Mouse (Mus musculus) lung, adult 18-20 months (tissue): ENCODE results near the gene Fancg.
A peak's percentile ranks its signal among the peaks of the same experiment; 100 is the strongest.
"Not testable (repeated sequence)": the region's sequence is repeated elsewhere in the genome, so short reads cannot be mapped to it uniquely, and the experiment has no call there.

Experiments used
- DNase-seq, 2 experiments: peaks; one replicate each; pipeline ENCODE4 v3.0.0; 2022; ENCODE audit warnings: mixed read lengths in 2 of 2

Gene Fancg

GRCm38 (mm10) chr4:42998022-42998421, 12.3 kb downstream of the Fancg start:
- no peak for DNase-seq

GRCm38 (mm10) chr4:42988296-42988695, 22.0 kb downstream of the Fancg start:
- no peak for DNase-seq

- DNase-seq: not testable (repeated sequence)
These were observed 29.8 kb downstream of the Fancg start for GRCm38 (mm10) chr4:42980467-42980866.

- DNase-seq: no peak
These were observed 32.2 kb downstream of the Fancg start for GRCm38 (mm10) chr4:42978062-42978461.

GRCm38 (mm10) chr4:42973868-42974267, 36.4 kb downstream of the Fancg start:
- DNase-seq: no peak

GRCm38 (mm10) chr4:42972952-42973351, 37.4 kb downstream of the Fancg start:
- DNase-seq: no peak

- no peak for DNase-seq
These were observed 41.0 kb downstream of the Fancg start, which contains the start of gene 1700022I11Rik for GRCm38 (mm10) chr4:42969304-42969703. TSS of gene 1700022I11Rik (plus strand) at chr4:42969604.

- peak in 1 of 2 experiments; percentile 28 for DNase-seq
These were observed 45.1 kb downstream of the Fancg start for GRCm38 (mm10) chr4:42965039-42965719.

GRCm38 (mm10) chr4:42963480-42963879, 46.8 kb downstream of the Fancg start:
- DNase-seq: no peak

- DNase-seq: peak; percentile 39 to 50
These were observed 48.7 kb downstream of the Fancg start for GRCm38 (mm10) chr4:42961592-42961991.

- no peak for DNase-seq
These were observed 50.9 kb downstream of the Fancg start for GRCm38 (mm10) chr4:42959382-42959781.

- no peak for DNase-seq
These were observed 51.4 kb downstream of the Fancg start for GRCm38 (mm10) chr4:42958942-42959341.

GRCm38 (mm10) chr4:42957979-42958378, 52.3 kb downstream of the Fancg start:
- DNase-seq: no peak

GRCm38 (mm10) chr4:42957306-42957705, 53.0 kb downstream of the Fancg start:
- DNase-seq: no peak

GRCm38 (mm10) chr4:42956581-42956980, 53.7 kb downstream of the Fancg start:
- DNase-seq: no peak

- no peak for DNase-seq
These were observed 55.1 kb downstream of the Fancg start for GRCm38 (mm10) chr4:42955200-42955599.

GRCm38 (mm10) chr4:42954297-42954696, 56.0 kb downstream of the Fancg start:
- peak; percentile 44 to 63 for DNase-seq

GRCm38 (mm10) chr4:42953435-42954094, 56.7 kb downstream of the Fancg start:
- DNase-seq: no peak

GRCm38 (mm10) chr4:42952563-42952962, 57.7 kb downstream of the Fancg start:
- DNase-seq: no peak
